Mouse (Mus musculus) layer of hippocampus, adult 9-10 months (tissue): ENCODE data around the gene Gfap.
A peak's percentile ranks its signal among the peaks of the same experiment; 100 is the strongest.

Experiments
- DNase-seq: peaks from one replicate; pipeline ENCODE4 v3.0.0; 2022; ENCODE audit warnings: low spot score

The Gfap gene

GRCm38 (mm10) chr11:102900763-102901162 lies at the start of gene Gfap:
Gene Gfap (minus strand): TSS chr11:102900912.
- DNase-seq: no peak

GRCm38 (mm10) chr11:102948043-102948961 lies 47.6 kb upstream of the Gfap start:
- no peak for DNase-seq

GRCm38 (mm10) chr11:102946992-102947343 lies 46.3 kb upstream of the Gfap start:
- DNase-seq: no peak

DNA sequence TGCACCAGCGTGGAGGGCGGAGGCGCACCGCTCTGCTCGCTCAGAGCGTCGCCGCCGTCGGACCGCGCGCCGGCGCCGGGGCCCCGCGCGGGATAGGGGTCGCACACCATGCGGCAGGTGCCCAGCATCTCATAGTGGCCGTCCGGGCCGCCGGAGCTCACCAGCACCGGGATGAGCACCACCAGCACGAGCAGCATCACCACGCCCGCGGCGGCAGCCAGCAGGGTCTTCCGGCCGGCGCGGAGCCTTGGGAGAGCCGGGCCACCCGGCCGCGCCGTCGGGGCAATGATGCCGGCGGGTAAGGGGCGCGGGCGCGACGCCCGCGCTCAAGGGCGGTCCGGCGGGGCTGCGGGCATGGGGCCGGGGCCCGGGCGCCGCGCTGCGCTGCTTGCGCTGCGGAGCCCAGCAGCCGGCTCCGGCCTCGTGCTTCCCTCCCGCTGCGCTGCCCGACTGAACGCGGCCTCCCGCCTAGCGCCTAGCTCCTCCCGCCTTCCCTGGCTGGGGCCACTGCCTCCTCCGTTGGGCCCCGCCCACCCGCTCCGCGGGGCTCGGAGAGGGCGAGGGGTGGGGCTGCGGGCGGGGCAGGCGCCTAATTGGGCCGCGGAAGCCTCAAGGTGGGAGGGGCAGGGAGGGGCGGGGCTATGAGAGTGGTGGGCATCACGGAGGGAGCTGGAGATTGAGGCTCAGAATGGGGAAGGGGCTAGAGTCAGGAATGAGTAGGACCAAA lies 45.7 kb upstream of the Gfap start, which contains the start of gene C1ql1:
C1ql1 (minus strand) TSS at position 424 of the 727 bp plus-strand sequence.
- DNase-seq: no peak

GRCm38 (mm10) chr11:102945306-102946264 lies 44.9 kb upstream of the Gfap start:
- no peak for DNase-seq

DNA sequence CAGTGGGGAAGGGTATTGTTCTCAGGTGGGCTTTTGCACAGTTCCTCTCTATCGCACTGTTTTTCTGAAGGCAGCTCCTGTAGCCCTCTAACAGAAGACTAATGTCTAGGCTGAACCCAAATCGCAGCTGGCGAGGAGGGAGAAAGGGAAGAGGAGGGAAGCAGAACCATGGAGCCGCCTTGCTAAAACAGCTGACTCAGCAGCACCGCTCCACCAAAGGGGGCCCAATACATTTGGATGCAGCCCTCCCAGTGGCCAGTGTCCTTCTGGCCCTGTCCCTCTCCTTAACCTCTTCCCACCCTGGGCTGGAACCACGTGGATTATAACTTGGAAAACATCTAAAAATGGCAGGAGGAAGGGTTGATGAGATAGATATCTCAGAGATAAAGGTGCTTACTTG lies 40.5 kb upstream of the Gfap start:
- DNase-seq: no peak

DNA sequence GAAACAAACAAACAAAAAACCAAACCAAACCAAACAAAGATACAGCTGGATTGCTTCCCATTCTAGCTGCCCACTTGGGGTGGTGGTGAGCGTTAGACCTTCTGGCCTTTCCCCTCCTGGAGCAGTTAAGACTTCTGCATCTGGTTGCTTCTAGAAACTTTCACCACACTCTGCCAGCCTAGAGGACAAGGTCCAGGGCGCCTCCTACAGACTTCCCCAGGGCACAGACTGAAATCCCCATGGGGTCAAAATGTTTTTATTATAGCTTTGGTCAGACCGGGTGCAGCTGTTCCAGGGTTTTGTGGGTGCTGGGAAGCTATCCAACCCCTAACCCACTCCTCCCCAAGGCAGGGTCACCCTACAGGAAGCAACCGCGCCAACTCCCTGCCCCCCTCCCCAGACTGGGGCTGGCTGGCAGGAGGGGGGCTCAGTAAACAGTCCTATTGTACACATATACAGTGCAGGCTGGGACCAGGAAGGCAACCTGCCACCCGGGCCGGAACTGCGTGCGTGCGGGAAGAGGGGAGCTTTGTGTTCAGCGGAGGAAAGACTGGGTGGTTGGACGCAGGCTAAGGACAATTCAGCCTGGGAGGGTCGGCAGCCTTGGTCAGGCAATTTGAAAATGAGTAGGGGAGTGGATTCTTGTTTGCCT lies 38.4 kb upstream of the Gfap start:
- DNase-seq: no peak

- no peak for DNase-seq
Measured at GRCm38 (mm10) chr11:102937529-102938182, 36.9 kb upstream of the Gfap start.

DNA sequence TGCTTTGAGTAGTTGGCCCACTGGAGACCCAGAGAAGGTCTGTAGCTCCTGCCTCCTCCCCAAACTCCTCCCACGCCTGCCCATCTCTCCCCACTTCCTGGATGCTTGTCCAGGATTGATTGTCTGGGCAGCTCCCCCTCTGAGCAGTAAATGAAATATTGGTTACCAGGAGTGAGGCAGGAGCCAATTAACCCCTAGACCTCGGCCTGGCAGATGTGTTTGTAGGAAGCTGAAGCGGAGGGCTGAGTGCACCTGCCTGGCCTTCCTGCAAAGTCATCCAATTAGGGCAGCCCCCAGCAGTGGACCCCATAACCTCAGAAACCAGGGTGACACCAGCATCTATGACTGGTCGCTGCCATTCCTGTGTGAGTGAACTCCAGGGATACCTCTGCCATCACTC lies 35.6 kb upstream of the Gfap start:
- no peak for DNase-seq

DNA sequence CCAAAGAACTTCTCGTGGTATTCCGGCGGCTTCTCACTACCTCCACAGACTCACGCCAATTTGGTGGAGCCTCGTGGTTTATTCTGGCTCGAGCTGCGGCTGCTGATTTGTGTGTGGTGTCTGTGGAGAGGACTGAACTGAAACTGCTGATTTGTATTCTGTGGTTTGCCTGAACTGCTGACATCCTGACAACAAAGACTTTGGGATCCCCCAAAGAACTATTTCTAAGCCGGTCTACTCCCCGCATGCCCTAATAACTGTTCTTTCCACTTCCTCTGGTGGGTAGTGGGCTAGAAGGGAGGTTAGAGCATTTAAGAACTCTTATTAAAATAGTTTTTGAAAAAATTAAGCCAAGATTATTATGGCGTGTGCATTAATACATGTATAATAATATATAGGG lies 30.0 kb upstream of the Gfap start:
- no peak for DNase-seq

GRCm38 (mm10) chr11:102925351-102925717 lies 24.6 kb upstream of the Gfap start:
- no peak for DNase-seq

DNA sequence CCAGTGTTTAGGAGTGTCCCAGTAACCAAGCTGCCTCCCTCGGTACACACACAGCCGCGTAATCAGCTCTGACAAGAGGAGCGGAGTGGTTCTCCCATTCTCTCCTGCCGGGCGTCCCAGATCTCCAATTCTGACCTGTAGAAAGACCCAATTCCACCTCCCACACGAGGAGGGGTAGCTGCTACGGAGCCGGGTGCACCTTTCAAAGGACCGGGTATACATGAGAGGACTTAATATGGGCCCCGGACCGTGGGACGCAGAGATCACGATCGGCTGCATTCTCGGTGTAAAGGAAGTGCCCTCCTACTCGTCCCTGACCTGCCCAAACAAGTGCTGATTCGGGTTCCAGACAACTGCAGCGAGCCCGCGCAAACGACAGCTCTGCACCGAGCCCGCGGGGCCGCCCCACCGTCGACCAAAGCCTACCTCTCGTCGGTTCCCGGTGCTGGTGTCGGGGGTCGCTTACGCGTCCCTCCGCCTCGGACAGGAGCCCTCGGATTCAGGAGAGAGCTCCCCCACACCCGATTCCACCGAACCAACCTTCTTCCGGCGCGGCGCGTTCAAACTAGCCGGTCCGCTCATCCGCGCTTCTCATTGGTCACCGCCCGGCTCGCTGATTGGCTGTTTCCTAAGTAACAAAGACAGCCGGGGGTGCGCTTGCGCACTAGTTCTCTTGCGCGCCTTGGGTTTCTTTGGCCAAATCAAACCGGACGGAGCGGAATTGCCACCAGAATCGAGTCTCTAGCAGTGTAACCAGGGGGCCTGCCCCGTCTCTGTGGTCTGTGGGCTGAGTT lies 24.0 kb upstream of the Gfap start, which contains the start of gene Kif18b:
Kif18b (minus strand) TSS at position 568 of the 794 bp plus-strand sequence.
- peak; percentile 83 for DNase-seq

DNA sequence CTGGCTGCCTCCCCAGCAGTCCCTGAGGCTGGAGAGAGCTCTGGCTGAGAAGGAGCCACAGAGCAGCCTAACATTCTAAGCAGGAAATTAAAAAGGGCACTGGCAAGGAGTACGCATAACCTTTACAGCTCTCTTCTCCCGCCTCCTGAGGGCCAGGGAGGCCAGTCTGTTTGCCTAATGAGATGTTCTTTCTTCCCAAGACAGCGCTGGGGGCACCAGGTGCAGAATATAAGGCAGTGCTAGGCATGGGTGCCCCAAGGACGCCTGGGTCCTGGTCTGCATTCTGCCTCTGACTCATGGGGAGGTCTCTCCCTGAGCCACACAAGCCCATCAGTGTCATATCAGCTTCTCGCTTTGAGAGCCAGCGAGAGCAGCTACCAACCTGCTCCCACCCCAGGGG lies 20.8 kb upstream of the Gfap start:
- no peak for DNase-seq

DNA sequence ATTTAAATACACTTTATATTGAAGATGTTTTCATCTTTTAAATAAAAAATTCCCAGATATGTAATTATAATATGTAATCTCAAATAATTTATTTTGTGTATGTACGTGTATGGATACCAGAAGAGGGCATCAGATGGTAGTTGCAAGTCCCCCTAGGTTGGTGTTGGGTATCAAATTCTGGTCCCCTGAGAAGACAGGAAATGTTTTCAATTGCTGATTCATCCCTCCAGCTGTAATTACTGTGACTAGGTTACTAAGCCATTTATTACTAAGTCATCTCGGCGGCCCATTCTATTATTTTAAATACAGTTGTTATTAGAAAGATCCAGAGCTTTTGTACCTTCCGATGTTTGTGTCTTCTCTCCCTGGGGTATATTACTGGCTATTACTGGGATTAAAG lies 17.4 kb upstream of the Gfap start:
- DNase-seq: no peak

DNA sequence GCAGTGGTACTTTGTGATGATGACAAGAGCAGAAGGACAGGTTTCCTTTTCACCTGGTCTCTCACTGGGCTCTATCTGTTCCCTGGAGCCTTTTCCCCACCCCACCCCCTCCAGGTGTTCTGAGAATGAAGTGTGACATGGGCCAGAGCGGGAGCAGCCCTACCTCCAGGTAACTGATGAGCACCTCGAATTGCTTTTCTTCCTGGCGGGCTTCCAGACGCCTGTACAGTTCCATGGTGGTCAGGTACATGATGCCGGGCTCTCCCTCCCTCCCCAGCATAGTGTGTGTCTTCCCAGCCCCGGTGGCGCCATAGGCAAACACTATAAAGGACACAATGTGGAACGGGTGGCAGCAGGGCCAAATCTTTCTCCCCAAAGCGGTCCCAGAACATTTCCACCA lies 14.7 kb upstream of the Gfap start:
- DNase-seq: no peak

- DNase-seq: no peak
Measured at GRCm38 (mm10) chr11:102911376-102911775, 10.7 kb upstream of the Gfap start.

- DNase-seq: no peak
Measured at GRCm38 (mm10) chr11:102903654-102904053, 2.9 kb upstream of the Gfap start.

DNA sequence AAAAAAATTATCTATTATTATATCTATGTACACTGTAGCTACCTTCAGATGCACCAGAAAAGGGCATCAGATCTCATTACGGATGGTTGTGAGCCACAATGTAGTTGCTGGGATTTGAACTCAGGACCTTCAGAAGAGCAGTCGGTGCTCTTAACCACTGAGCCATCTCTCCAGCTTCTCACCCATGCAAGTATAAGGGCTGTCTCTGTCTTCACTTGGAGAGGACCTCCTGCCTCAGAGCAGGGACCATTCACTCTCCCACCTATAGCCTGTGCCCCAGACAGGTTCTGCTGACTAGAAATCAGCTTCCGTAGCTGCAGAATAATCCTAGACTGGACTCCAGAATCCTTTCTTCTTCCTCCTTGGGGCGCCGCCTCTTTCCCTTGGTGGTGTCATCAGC lies 1.4 kb upstream of the Gfap start:
- no peak for DNase-seq

DNA sequence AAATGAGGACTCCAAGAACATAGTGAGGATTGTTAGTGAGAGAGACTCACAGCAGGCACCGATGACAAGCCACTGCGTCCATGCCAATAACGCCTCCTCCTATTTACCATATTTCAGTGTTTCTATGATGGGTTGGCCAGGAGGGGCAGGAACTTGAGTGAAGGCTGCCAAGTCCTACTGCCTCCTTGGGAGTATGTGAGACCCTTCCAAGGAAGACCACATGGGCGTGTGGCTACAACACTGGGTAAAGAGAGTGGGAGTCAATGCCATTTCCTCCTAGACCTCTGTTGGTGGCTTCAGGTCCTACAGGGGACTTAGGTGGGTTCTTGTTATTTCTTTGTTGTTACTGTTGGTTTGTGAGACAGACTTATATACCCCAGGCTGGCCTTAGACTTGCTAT lies 487 bp upstream of the Gfap start:
- no peak for DNase-seq

DNA sequence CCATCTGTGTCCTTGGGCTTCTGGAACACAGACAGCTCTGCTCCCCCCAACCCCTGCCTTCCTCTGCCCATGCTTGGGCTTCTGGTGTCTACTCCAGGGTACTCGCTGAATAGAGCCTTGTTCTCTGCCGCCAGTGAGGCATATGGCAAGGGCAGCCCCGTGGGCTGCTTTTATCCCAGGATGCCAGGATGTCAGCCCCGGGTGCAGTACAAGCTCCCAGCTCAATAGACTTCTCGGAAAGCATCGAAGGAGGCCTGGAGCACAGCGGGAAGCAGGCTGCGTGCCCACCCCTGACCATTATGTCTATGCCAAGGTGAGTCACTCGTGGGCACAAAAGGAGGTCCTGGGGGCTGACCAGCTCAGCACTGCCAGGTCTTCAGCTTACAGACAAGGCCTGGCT lies 2.3 kb downstream of the Gfap start:
- no peak for DNase-seq
